8 mouse cellular contexts compared by ENCODE assay signal in genomic region chr6:56691205-56691604, GRCm38 (mm10). TPM values are rescaled to one million over a fixed set of nuclear protein-coding genes. Genes with fewer than 3 reads are reported as not detected.
DNase-seq lines count a peak whose midpoint lies in the region; ATAC-seq lines count a peak whose summit lies in the region.

No protein-coding gene starts in this region.

- DNase-seq in intestine, embryonic 14.5 days (ENCODE audit: low spot score), result peak; percentile 81
- DNase-seq in cerebellum, adult 11-12 months, result peak; percentile 10
- DNase-seq in left cerebral cortex, postnatal 36 days (ENCODE audit: low spot score in 2 of 2), result peak; percentile 37 to 61
- peak; percentile 59 to 85 for DNase-seq in spleen, postnatal 4 days (ENCODE audit: low spot score in 2 of 2)

- no peak overlapping the region for H3K27ac ChIP-seq in intestine, embryonic 14.5 days (ENCODE audit: low read depth)
- no peak overlapping the region for H3K27ac ChIP-seq in intestine, embryonic 16.5 days (ENCODE audit: low read length)
- no peak overlapping the region for H3K27ac ChIP-seq in forebrain, embryonic 15.5 days (replicated peaks)
- H3K27ac ChIP-seq in intestine, embryonic 15.5 days, result no peak overlapping the region
- no peak overlapping the region for H3K27ac ChIP-seq in midbrain, embryonic 12.5 days (replicated peaks)

- no peaks in the 10 kb centered on the region for H3K27me3 ChIP-seq in intestine, embryonic 14.5 days (replicated peaks; ENCODE audit: control insufficient read depth, insufficient read depth, low read length)
- H3K27me3 ChIP-seq in intestine, embryonic 16.5 days (replicated peaks; ENCODE audit: control insufficient read depth, insufficient read depth, low read length), result no peaks in the 10 kb centered on the region
- H3K27me3 ChIP-seq in forebrain, embryonic 15.5 days, result no peaks in the 10 kb centered on the region
- H3K27me3 ChIP-seq in intestine, embryonic 15.5 days (replicated peaks), result no peaks in the 10 kb centered on the region
- no peaks in the 10 kb centered on the region for H3K27me3 ChIP-seq in midbrain, embryonic 12.5 days

- peak; percentile 60; the same call in 1 of the 2 replicates for ATAC-seq in intestine, embryonic 14.5 days (replicated peaks; ENCODE audit: low FRiP score, low TSS enrichment, low read depth)
- no peak for ATAC-seq in intestine, embryonic 16.5 days
- peak; percentile 38; the same call in 1 of the 2 replicates for ATAC-seq in forebrain, embryonic 15.5 days (replicated peaks)
- 0 out of 2 replicates have a peak, but pooled peaks have one; percentile 41 for ATAC-seq in intestine, embryonic 15.5 days
- peak; percentile 49; the same call in 1 of the 2 replicates for ATAC-seq in midbrain, embryonic 12.5 days (ENCODE audit: low FRiP score, low read depth)

- no peak overlapping the region for H3K9ac ChIP-seq in intestine, embryonic 14.5 days (ENCODE audit: low read length)
- no peak overlapping the region for H3K9ac ChIP-seq in intestine, embryonic 16.5 days (ENCODE audit: low read depth, low read length)
- H3K9ac ChIP-seq in forebrain, embryonic 15.5 days (replicated peaks), result no peak overlapping the region
- no peak overlapping the region for H3K9ac ChIP-seq in intestine, embryonic 15.5 days
- H3K9ac ChIP-seq in midbrain, embryonic 12.5 days (replicated peaks), result no peak overlapping the region

- no peaks in the 10 kb centered on the region for H3K4me1 ChIP-seq in intestine, embryonic 14.5 days (replicated peaks; ENCODE audit: control insufficient read depth, insufficient read depth, low read length)
- no peaks in the 10 kb centered on the region for H3K4me1 ChIP-seq in intestine, embryonic 16.5 days (ENCODE audit: control insufficient read depth, insufficient read depth, low read length)
- no peaks in the 10 kb centered on the region for H3K4me1 ChIP-seq in forebrain, embryonic 15.5 days
- H3K4me1 ChIP-seq in intestine, embryonic 15.5 days (replicated peaks), result no peaks in the 10 kb centered on the region
- no peaks in the 10 kb centered on the region for H3K4me1 ChIP-seq in midbrain, embryonic 12.5 days

- intact Hi-C loops in left cerebral cortex, postnatal 36 days (cut with DNase I), result loop anchor here (2.0 kb wide), 1 partner anchor 210 kb away; no protein-coding TSS in a partner anchor

- 12% methylated on average over 2 of the region's 2 CpGs for WGBS in intestine, embryonic 14.5 days
- 9% methylated on average over 2 of the region's 2 CpGs for WGBS in intestine, embryonic 16.5 days
- 0% methylated on average over 2 of the region's 2 CpGs for WGBS in forebrain, embryonic 15.5 days
- 6% methylated on average over 2 of the region's 2 CpGs for WGBS in intestine, embryonic 15.5 days
- 5% methylated on average over 2 of the region's 2 CpGs for WGBS in midbrain, embryonic 12.5 days

- no peaks in the 10 kb centered on the region for H3K36me3 ChIP-seq in intestine, embryonic 14.5 days (ENCODE audit: control insufficient read depth, insufficient read depth, low read length)
- H3K36me3 ChIP-seq in intestine, embryonic 16.5 days (ENCODE audit: control insufficient read depth, insufficient read depth, low read length), result no peaks in the 10 kb centered on the region
- H3K36me3 ChIP-seq in forebrain, embryonic 15.5 days, result no peaks in the 10 kb centered on the region
- H3K36me3 ChIP-seq in intestine, embryonic 15.5 days, result no peaks in the 10 kb centered on the region
- no peaks in the 10 kb centered on the region for H3K36me3 ChIP-seq in midbrain, embryonic 12.5 days

- H3K9me3 ChIP-seq in intestine, embryonic 14.5 days (ENCODE audit: control insufficient read depth, low read length), result no peaks in the 10 kb centered on the region
- no peaks in the 10 kb centered on the region for H3K9me3 ChIP-seq in intestine, embryonic 16.5 days (ENCODE audit: control insufficient read depth, low read length)
- H3K9me3 ChIP-seq in forebrain, embryonic 15.5 days, result no peaks in the 10 kb centered on the region
- H3K9me3 ChIP-seq in intestine, embryonic 15.5 days, result no peaks in the 10 kb centered on the region
- H3K9me3 ChIP-seq in midbrain, embryonic 12.5 days, result no peaks in the 10 kb centered on the region

- H3K4me3 ChIP-seq in intestine, embryonic 14.5 days (ENCODE audit: low read depth, low read length), result no peak overlapping the region
- no peak overlapping the region for H3K4me3 ChIP-seq in intestine, embryonic 16.5 days (ENCODE audit: low read length)
- H3K4me3 ChIP-seq in forebrain, embryonic 15.5 days, result no peak overlapping the region
- no peak overlapping the region for H3K4me3 ChIP-seq in intestine, embryonic 15.5 days (replicated peaks)
- no peak overlapping the region for H3K4me3 ChIP-seq in midbrain, embryonic 12.5 days

- H3K4me2 ChIP-seq in intestine, embryonic 14.5 days (ENCODE audit: low read length), result no peak overlapping the region
- H3K4me2 ChIP-seq in intestine, embryonic 16.5 days (ENCODE audit: low read depth, low read length), result no peak overlapping the region
- H3K4me2 ChIP-seq in forebrain, embryonic 15.5 days (replicated peaks), result no peak overlapping the region
- H3K4me2 ChIP-seq in intestine, embryonic 15.5 days (replicated peaks), result no peak overlapping the region
- no peak overlapping the region for H3K4me2 ChIP-seq in midbrain, embryonic 12.5 days (replicated peaks)

RNA-seq across cellular contexts. Expression of gene Lsm5, which starts 13.3 kb away (rescaled TPM):
- 146 TPM in 2 replicates for polyA plus RNA-seq in intestine, embryonic 14.5 days (2014; fragmentation: Nextera tagmentation; extraction: Ambion mirVana)
- polyA plus RNA-seq in intestine, embryonic 16.5 days (2015; fragmentation: Nextera tagmentation; extraction: Ambion mirVana), result 79.3 and 98.6 TPM in 2 replicates
- polyA plus RNA-seq in forebrain, embryonic 15.5 days (2015; fragmentation: Nextera tagmentation; extraction: Ambion mirVana), result 95.2 and 109 TPM in 2 replicates
- 116 and 146 TPM in 2 replicates for polyA plus RNA-seq in intestine, embryonic 15.5 days (2015; fragmentation: Nextera tagmentation; extraction: Ambion mirVana)
- 10 to 100 TPM; 13.2 to 14.0 TPM for total RNA-seq in left cerebral cortex, postnatal 36 days (2021)
- 169 and 186 TPM in 2 replicates for polyA plus RNA-seq in midbrain, embryonic 12.5 days (2016; fragmentation: Nextera tagmentation; extraction: Ambion mirVana)

RNA-seq across cellular contexts. Expression of gene Avl9, which starts 23.5 kb away (rescaled TPM):
- 18.2 and 18.8 TPM in 2 replicates for polyA plus RNA-seq in intestine, embryonic 14.5 days (2014; fragmentation: Nextera tagmentation; extraction: Ambion mirVana)
- 10.0 and 11.8 TPM in 2 replicates for polyA plus RNA-seq in intestine, embryonic 16.5 days (2015; fragmentation: Nextera tagmentation; extraction: Ambion mirVana)
- 39.0 and 39.2 TPM in 2 replicates for polyA plus RNA-seq in forebrain, embryonic 15.5 days (2015; fragmentation: Nextera tagmentation; extraction: Ambion mirVana)
- polyA plus RNA-seq in intestine, embryonic 15.5 days (2015; fragmentation: Nextera tagmentation; extraction: Ambion mirVana), result 12.0 and 12.9 TPM in 2 replicates
- total RNA-seq in left cerebral cortex, postnatal 36 days (2021), result 10 to 100 TPM; 42.1 to 48.9 TPM
- 38.3 and 39.7 TPM in 2 replicates for polyA plus RNA-seq in midbrain, embryonic 12.5 days (2016; fragmentation: Nextera tagmentation; extraction: Ambion mirVana)

Comparison
In these comparisons a context has a peak if more than half of its experiments do, and no peak if none do; other contexts are left out.
1. DNase-seq: peak in every context shown above with its lines; median percentile 81 in intestine, embryonic 14.5 days; 72 in spleen, postnatal 4 days; 49 in left cerebral cortex, postnatal 36 days; 10 in cerebellum, adult 11-12 months.